Mouse (Mus musculus) limb, embryonic 14.5 days (tissue): ENCODE measurements at regions not wholly inside any gene's neighbourhood (a gene's known extent, or its start where the extent isn't known, plus 50 kb on each side); places are given as distances from the start of the nearest gene placed in this dataset.
"Not testable (repeated sequence)": the region's sequence is repeated elsewhere in the genome, so short reads cannot be mapped to it uniquely, and the experiment has no call there.

Experiments used
- ATAC-seq: fragments of 200-750 bp; cut with Nextera tagmentation; 2 replicates; pipeline ENCODE4 v1.8.0; 2017; ENCODE audit warnings: low read depth, moderate number of reproducible peaks, moderate TSS enrichment; ENCODE audit not compliant: low FRiP score
- DNase-seq: peaks from one replicate; pipeline ENCODE4 v3.0.0-alpha.2; 2015; ENCODE audit warnings: low spot score
- H3K27ac ChIP-seq: fragments of 300-500 bp; sonication (generic); replicated peaks from 2 replicates; pipeline ENCODE4 v1.5.1; 2014; ENCODE audit warnings: low read depth, mild to moderate bottlenecking, low read length, moderate library complexity, mixed read lengths
- H3K27me3 ChIP-seq: fragments of 300-500 bp; sonication (generic); 2 replicates; pipeline ENCODE4 v1.6.1; 2014; ENCODE audit warnings: low read length, mixed read lengths; ENCODE audit not compliant: control insufficient read depth, insufficient read depth
- H3K36me3 ChIP-seq: fragments of 300-500 bp; sonication (generic); 2 replicates; pipeline ENCODE4 v1.6.1; 2014; ENCODE audit warnings: mild to moderate bottlenecking, low read length, moderate library complexity, mixed read lengths; ENCODE audit not compliant: control insufficient read depth, insufficient read depth
- H3K4me1 ChIP-seq: fragments of 300-500 bp; sonication (generic); 2 replicates; pipeline ENCODE4 v1.6.1; 2014; ENCODE audit warnings: antibody characterized with exemption, low read length, mixed read lengths; ENCODE audit not compliant: control insufficient read depth, insufficient read depth
- H3K4me2 ChIP-seq: fragments of 300-500 bp; sonication (generic); replicated peaks from 2 replicates; pipeline ENCODE4 v1.6.1; 2014; ENCODE audit warnings: low read depth, mild to moderate bottlenecking, low read length, moderate library complexity; ENCODE audit not compliant: severe bottlenecking
- H3K4me3 ChIP-seq: fragments of 300-500 bp; sonication (generic); replicated peaks from 2 replicates; pipeline ENCODE4 v1.5.1; 2014; ENCODE audit warnings: low read length
- H3K9ac ChIP-seq: fragments of 300-500 bp; sonication (generic); 2 replicates; pipeline ENCODE4 v1.6.1; 2014; ENCODE audit warnings: mild to moderate bottlenecking, low read depth, low read length, moderate library complexity; ENCODE audit not compliant: severe bottlenecking
- H3K9me3 ChIP-seq: fragments of 300-500 bp; sonication (generic); 2 replicates; pipeline ENCODE4 v1.6.1; 2016; ENCODE audit warnings: low read length; ENCODE audit not compliant: control insufficient read depth
- POLR2A ChIP-seq: fragments of 200-500 bp; IDR thresholded peaks from 2 replicates; pipeline ENCODE4 v1.8.0; 2012; ENCODE audit warnings: inconsistent platforms, mild to moderate bottlenecking, moderate library complexity, borderline replicate concordance; ENCODE audit not compliant: insufficient read depth, insufficient read length; ENCODE audit errors: extremely low read depth
- WGBS: fragments of 180-500 bp; shearing (Covaris S2); extraction: QIAGEN DNeasy Blood & Tissue Kit; methylation state at CpG from one replicate; pipeline ENCODE4 v1.1.7; 2014; 5-methylcytosine and 5-hydroxymethylcytosine counted together

GRCm38 (mm10) chrX:50620909-50621308 is 192.6 kb upstream of the Olfr1324 start:
- no peak for DNase-seq
- H3K9me3 ChIP-seq = no peaks in the 10 kb centered on the region
- no peaks in the 10 kb centered on the region for H3K27me3 ChIP-seq
- no peak overlapping the region for H3K4me2 ChIP-seq
- no peak for ATAC-seq
- H3K4me1 ChIP-seq = no peaks in the 10 kb centered on the region
- WGBS = 76% methylated on average over 8 of the region's 8 CpGs
- H3K36me3 ChIP-seq = no peaks in the 10 kb centered on the region
- no peak overlapping the region for H3K4me3 ChIP-seq
- H3K9ac ChIP-seq = no peak overlapping the region
- no peak for TF ChIP-seq POLR2A
- no peak overlapping the region for H3K27ac ChIP-seq

- WGBS = 57% methylated on average over 9 of the region's 9 CpGs
- 0 out of 2 replicates have a peak overlapping the region, but pooled peaks have one; percentile 4 for H3K9ac ChIP-seq
- no peak overlapping the region for H3K4me2 ChIP-seq
- no peaks in the 10 kb centered on the region for H3K9me3 ChIP-seq
- no peak; the same call in 1 of the 2 replicates for ATAC-seq
- no peaks in the 10 kb centered on the region for H3K27me3 ChIP-seq
- H3K27ac ChIP-seq = 0 out of 2 replicates have a peak overlapping the region, but pooled peaks have one; percentile 26
- H3K4me1 ChIP-seq = no peaks in the 10 kb centered on the region
- no peak overlapping the region for H3K4me3 ChIP-seq
- H3K36me3 ChIP-seq = no peaks in the 10 kb centered on the region
- no peak for TF ChIP-seq POLR2A
- DNase-seq = peak; percentile 70
Measured at GRCm38 (mm10) chrX:50619919-50620318, 191.6 kb upstream of the Olfr1324 start.

GRCm38 (mm10) chrX:50618936-50619335 is 190.6 kb upstream of the Olfr1324 start:
- 84% methylated on average over 4 of the region's 4 CpGs for WGBS
- DNase-seq = no peak
- TF ChIP-seq POLR2A = no peak
- Histone ChIP-seq H3K4me3 (no peak overlapping the region), H3K4me1 (no peaks in the 10 kb centered on the region), H3K4me2 (no peak overlapping the region), H3K9me3 (no peaks in the 10 kb centered on the region), H3K9ac (no peak overlapping the region), H3K36me3 (no peaks in the 10 kb centered on the region), H3K27me3 (no peaks in the 10 kb centered on the region), H3K27ac (no peak overlapping the region)
- no peak for ATAC-seq

- not testable (repeated sequence) for H3K9ac ChIP-seq, H3K36me3 ChIP-seq, ATAC-seq, H3K4me1 ChIP-seq, H3K9me3 ChIP-seq, H3K4me3 ChIP-seq, H3K27me3 ChIP-seq, H3K27ac ChIP-seq
- WGBS = 67% methylated on average over 8 of the region's 8 CpGs
- H3K4me2 ChIP-seq = peak overlapping the region; percentile 15; the same call in 1 of the 2 replicates
- DNase-seq = peak; percentile 30
Measured at GRCm38 (mm10) chrX:50616920-50617319, 188.6 kb upstream of the Olfr1324 start.

- WGBS = 59% methylated on average over 3 of the region's 3 CpGs
- Histone ChIP-seq H3K4me2 (peak overlapping the region; percentile 23; the same call in 1 of the 2 replicates), H3K4me3 (peak overlapping the region; percentile 19; the same call in 1 of the 2 replicates), H3K9ac (0 out of 2 replicates have a peak overlapping the region, but pooled peaks have one; percentile 16), H3K27ac (0 out of 2 replicates have a peak overlapping the region, but pooled peaks have one; percentile 19)
- ATAC-seq (peak; percentile 34; the same call in 1 of the 2 replicates), DNase-seq (peak; percentile 72)
- not testable (repeated sequence) for H3K27me3 ChIP-seq, H3K36me3 ChIP-seq, H3K9me3 ChIP-seq, H3K4me1 ChIP-seq
Measured at GRCm38 (mm10) chrX:50614874-50615273, 186.6 kb upstream of the Olfr1324 start.

- not testable (repeated sequence) for H3K27me3 ChIP-seq, H3K4me1 ChIP-seq, DNase-seq, ATAC-seq, H3K9me3 ChIP-seq, H3K36me3 ChIP-seq
- WGBS = 74% methylated on average over 6 of the region's 6 CpGs
- 0 out of 2 replicates have a peak overlapping the region, but pooled peaks have one; percentile 16 for H3K9ac ChIP-seq
- H3K4me3 ChIP-seq = peak overlapping the region; percentile 19; the same call in 1 of the 2 replicates
- 0 out of 2 replicates have a peak overlapping the region, but pooled peaks have one; percentile 19 for H3K27ac ChIP-seq
- peak overlapping the region; percentile 23; the same call in 1 of the 2 replicates for H3K4me2 ChIP-seq
Measured at GRCm38 (mm10) chrX:50614367-50614766, 186.1 kb upstream of the Olfr1324 start.
